Mouse (Mus musculus) gastrocnemius, postnatal 25 days (tissue): ENCODE results near the gene Tmprss12. TPM values are rescaled to one million over a fixed set of nuclear protein-coding genes. Genes with fewer than 3 reads are reported as not detected.
A peak's percentile ranks its signal among the peaks of the same experiment; 100 is the strongest.
"Not testable (repeated sequence)": the region's sequence is repeated elsewhere in the genome, so short reads cannot be mapped to it uniquely, and the experiment has no call there.

Experiments
- DNase-seq: peaks from one replicate; pipeline ENCODE4 v3.0.0; 2022
- total RNA-seq, 2 experiments: library from RNA; stranded (reverse); gene quantifications; 1 replicate in 1 of 2; 2 replicates in 1 of 2; pipeline ENCODE4 v1.2.3; 2021

Tmprss12 gene
- total RNA-seq, 2 experiments from 2014 or later, result not detected

DNA sequence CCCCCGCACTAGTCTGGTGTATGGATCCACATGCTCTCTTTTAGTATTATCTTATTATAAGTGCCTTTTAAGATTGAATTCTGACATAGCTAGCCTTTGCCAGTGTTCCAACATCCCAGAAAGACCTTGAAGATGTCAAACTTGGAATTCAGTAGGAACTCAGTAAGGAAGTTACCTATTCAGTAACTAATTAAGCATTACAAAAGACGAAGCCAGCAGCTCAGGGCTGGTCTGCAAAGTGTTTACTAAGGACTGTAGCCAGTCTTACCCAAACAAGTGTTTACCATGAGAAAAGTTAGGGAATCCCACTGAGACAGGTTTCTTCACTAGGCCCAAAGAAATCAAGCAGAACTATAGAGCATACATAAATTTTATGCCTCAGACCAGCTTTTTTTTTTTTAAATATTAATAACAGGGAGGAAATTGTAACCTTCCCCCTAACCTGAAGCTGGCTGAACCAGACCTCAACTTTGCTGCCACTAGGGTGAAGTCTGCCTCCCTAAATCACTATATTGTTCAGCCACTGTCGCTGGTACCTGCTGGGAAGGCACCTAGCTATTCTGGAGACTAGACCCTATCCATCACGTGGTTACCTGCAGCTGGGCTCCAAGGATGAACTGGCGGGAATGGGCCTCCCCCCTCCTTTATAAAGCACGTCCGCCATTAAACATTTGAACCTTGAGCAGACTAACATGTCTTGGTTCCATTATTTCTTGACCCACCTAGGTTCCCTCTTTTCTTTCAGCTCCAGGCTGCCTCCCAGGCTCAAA, 5.7 kb upstream of the Tmprss12 start:
- DNase-seq, result no peak

DNA sequence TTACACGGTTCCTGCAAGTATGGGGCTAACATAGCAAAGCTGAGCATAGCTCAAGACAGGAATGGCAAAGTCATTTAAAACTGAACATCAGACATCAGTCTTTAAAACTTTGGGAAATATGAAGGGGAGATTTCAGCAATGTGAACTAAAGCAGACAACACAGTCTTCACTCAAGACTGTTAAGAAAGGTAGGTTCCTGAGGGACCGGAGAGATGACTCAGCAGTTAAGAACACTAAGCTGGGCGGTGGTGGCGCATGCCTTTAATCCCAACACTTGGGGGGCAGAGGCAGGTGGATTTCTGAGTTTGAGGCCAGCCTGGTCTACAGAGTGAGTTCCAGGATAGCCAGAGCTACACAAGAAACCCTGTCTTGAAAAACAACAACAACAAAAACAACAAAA, 4.2 kb upstream of the Tmprss12 start:
- DNase-seq, result no peak

DNA sequence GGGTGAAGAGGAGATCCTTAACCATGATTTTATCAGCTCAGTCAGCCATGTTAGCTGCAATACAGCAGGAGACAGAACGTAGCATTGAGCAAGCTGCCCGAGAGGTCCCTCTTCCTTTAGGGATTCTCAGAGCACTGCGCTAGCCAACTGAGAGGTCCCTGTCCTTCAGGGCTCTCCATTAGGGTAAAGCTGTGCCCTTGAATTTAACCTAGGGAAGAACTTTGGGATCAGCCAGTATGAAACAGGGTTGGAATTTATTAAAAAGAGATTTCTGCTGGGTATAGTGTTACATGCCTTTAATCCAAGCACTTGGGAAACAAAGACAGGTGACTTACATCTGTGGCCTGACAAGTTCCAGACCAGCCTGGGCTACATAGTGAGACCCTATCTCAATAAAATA, 3.1 kb upstream of the Tmprss12 start:
- no peak for DNase-seq

DNA sequence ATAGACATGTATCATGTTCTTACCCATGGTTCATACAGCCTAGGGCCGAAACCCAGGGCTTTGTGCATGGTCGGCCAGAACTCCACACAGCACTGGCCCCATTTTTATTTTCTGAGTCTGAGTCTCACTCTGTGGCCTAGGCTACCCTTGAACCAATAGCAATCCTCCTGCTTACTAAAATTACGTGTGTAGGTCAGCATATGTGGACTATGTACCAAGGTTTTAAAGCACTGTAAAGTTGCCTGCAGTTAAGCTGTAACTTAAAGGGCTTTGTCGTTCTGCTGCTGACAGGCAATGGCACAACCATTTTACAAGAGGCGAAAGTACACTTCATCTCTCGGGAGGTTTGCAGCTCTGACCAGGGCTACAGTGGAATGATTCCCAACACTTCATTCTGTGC, 8.3 kb downstream of the Tmprss12 start:
- no peak for DNase-seq

DNA sequence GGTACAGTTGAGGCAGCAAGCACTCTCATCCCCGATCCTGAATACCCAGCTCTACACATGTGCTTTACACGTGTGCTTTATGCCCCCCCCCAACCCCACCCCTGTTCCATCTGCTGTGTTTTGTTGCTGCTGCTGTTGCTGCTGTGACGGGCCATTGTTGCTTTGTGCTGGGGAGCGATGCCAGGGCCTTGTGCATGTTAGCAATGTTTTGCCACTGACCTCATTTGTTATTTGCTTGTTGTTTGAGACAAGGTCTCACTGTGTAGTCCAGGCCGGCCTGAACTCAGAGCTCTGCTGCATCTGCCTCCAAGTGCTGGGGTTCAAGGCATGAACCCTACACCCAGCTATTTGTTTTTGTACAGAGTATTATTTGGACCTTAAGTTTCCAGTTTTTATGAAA, 10.2 kb downstream of the Tmprss12 start:
- DNase-seq, result no peak

DNA sequence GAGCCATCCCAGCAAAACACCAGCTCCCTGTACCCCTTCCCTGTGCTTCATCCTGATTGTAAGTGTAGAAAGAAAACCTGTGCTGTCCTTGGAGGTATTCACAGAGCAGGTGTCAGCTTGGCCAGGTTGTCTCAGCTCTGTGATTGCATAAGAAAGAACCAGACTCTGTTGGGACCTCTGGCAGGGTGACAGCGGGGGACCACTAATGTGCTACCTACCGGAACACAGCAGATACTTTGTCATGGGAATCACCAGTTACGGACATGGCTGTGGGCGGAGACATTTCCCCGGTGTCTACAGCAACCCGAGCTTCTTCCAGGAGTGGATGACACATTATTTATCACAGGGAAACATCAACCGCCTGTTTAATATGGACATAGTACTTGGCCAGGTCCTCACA, 11.7 kb downstream of the Tmprss12 start:
- DNase-seq, result no peak

DNA sequence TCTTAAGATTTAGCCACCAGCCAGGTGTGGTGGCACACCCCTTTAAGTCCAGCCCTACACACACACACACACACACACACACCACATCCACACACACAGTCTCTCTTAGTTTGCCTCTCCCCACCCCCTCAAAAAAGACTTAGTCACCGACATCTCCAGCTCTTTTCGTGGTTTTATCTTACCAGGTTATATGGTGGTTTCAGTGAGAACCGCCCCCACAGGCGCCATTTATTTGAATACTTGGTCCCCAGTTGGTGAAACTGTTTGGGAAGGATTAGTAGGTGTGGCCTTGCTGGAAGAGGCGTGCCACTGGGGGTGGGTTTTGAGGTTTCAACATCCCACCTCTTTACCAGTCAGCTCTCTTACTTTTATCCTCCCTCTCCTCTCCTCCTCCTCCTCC, 17.2 kb downstream of the Tmprss12 start:
- no peak for DNase-seq

DNA sequence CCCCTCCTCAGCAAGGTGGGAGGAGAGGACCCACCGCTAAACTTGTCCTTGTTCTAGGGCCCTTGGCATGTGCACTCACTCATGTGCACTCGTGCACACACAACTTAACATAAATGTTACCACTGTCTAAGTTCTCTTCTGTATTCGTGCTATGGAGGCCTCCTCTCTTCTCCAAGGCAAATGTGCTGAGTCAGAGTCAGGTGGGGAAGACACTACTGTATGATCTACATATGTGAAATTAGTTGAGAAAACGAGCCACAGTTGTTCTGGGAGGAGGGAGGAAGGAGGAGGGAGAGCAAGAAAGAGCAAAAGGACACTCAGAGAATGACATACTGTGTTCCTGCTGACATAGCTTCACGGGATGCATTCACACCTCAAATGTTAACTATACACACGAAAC, 19.9 kb downstream of the Tmprss12 start:
- no peak for DNase-seq

DNA sequence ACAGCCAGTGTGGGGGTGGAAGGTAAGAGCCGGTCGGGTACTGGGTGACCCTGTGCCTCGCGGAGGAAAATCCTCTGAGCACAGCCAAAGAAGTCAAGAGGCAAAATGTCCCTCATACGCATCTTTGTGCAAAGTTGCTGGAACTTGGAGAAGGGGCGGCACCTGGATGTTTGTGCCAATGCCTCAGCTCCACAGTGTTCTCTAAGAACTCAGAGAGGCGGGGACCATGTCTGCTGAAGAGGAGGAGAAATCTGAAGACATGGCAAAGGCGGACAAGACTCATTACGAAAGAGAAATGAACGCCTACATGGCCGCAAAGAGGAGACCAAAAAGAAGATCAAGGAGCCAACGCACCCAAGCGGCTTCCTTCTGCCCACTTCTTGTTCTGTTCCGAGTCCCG, 20.9 kb downstream of the Tmprss12 start:
- DNase-seq, result no peak

DNA sequence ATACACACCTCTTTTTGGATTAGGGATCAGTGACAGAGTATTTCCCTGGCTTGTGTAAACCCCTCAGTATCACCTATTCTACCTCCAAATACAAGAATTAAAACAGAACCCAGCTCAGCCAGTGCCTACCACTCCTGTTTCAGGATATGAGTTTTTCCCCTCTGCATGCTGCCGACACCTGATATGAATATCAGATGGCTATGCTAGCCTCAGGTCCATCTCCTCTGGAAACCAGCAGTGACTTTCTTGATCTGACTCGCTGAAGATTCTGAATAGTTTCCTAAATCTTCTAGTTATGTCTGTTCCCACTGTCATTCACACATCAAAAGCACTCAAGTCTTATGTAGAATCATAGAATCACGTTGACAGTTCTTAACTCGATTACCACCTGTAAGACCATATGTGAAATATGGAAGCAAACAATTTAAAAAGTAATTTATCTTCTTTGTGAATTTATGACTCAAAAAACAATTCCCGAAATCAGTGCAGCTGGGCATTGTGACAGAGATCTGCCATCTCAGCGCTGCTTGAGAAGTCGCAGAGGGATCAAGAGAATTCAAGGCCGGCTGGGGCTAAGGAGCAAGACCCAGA, 22.9 kb downstream of the Tmprss12 start:
- DNase-seq, result no peak

DNA sequence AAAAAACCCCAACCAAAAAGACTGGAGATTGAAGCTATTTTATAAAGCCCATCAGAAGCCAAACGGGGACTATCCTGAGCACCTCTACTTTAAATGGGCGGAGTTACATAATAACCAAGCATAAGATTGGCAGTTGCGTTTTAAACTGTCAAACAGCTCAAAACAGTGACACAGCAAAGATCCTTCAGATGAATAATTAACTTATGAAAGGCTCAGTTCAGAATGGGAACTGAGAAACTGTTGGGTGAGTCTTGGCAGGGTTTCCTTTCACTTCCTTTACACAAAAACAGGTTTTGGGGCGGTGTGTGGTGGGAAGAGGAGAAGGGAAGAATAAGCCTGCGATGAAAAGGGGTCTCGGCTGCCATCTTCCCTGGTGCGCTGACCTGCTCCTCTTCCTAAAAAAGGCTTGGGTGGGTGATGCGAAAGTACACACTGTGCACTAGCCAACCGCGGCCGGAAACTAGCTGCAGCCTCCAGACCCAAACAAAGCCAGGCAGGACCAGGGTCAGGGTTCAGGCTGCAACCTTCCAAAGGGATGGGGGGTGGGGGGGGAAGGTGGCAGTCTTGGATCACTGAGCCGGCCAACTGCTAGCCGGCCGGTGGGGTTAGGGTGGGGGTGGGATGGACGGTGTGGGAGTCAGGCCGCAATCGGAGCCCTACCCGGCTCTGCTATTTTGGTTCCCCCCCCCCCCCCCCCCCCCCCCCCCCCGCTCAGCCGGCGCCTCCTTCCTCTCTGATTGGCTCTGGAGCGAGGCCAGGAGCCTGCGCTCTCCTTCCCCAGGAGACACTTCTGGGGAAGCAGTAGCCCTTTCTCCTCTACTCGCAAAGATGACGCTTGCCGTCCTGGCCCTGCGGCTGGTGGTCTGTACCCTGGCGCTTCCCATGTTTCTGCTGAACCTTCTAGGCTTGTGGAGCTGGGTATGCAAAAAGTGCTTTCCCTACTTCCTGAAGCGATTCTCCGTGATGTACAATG, 23.7 kb downstream of the Tmprss12 start, which contains the start of gene Mettl7a1:
TSS of gene Mettl7a1 (plus strand) at position 122 of the 973 bp plus-strand sequence.
- peak; percentile 86 for DNase-seq

DNA sequence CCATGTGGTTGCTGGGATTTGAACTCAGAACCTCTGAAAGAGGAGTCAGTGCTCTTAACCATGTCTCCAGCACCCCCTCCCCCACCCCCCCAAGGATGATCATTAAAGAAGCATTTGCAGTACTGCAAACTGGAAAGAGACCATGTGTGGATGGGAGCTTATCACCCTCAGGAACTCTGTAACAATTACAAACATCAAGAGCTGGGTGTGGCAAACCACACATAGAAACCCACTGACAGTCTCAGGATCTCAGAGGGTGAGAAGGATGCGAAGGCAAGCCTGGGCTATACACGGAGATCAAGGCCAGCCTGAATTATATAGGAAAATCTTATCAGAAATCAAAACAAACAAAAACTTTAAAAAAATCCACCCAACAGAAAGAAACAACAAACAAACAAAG, 25.6 kb downstream of the Tmprss12 start:
- no peak for DNase-seq

DNA sequence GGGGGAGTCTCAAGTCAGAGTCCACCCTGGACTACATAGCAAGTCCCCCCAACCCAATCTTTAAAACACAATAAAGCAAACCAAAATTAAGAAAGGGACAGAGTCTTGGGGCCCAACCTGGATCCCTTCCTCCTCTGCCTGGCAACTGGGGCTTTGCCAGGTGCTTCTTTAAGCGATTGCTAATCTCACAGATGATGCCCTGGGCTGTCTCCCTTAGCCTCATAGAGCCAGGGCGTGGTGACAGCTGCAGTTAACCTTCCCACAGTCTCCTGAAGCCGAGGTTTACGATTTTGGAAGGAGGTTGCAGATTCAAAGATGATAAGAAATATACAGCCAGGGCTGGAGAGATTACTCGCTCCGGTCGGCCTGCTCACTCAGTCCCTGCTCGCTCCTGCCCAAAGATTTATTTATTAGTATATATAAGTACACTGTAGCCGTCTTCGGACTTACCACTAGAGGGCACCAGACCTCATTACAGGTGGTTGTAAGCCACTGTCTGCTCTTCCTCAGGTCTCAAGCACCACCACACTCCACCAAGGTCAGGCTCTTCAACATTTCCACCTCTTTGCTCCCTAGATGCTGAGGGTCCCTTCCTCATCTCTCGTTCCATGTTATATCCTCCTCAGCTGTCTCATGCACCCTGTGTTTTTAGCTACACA, 26.9 kb downstream of the Tmprss12 start:
- DNase-seq, result not testable (repeated sequence)

DNA sequence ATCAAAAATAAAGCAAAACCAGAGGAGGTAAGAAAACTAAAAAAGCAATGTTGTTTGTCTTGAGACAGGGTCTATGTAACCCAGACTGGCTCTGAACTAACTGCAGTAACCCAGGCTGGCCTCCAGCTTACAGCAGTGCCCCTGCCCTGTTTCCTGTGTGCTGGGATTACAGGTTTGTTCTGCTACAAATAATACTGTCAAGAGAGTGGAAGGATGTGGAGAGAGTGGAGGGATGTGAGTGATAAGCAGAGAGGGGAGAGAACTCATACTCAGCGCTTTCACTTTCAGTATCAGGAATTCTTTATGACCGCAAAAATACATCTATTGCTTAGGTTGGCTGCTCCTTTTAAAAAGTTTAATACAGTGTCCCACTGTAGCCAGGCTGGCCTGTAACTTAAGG, 31.7 kb downstream of the Tmprss12 start:
- no peak for DNase-seq

DNA sequence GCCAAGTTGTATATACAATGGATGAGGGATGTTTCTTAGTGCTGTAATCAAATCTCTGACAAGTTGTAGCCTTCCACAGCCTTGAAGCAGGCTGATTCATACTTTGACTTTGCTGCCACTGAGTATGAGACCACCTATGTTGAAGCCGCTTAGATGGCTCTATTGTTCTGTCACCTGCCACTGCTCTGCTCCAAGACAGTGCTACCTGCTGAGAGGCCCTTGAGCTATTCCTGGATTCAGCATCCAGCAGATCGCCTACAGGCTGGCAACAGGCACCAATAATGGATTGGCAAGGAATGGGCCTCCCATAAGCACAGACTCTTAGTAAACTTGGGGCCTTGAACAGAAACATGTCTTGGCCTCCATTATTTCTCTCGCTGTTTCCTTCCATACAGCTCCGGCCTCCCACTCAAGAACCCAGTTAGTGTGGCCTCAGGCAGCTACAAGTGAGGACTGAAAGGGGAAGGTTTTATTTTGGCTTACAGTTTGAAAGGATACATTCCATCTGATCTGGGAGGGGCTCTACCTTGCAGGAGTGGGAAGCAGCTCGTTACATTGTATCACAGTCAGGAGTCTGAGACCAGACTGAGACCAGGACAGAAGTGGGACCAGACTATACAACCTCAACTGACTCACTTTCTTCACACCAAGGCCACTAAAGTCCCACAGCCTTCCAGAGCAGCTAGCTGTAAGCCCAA, 34.0 kb downstream of the Tmprss12 start:
- no peak for DNase-seq

DNA sequence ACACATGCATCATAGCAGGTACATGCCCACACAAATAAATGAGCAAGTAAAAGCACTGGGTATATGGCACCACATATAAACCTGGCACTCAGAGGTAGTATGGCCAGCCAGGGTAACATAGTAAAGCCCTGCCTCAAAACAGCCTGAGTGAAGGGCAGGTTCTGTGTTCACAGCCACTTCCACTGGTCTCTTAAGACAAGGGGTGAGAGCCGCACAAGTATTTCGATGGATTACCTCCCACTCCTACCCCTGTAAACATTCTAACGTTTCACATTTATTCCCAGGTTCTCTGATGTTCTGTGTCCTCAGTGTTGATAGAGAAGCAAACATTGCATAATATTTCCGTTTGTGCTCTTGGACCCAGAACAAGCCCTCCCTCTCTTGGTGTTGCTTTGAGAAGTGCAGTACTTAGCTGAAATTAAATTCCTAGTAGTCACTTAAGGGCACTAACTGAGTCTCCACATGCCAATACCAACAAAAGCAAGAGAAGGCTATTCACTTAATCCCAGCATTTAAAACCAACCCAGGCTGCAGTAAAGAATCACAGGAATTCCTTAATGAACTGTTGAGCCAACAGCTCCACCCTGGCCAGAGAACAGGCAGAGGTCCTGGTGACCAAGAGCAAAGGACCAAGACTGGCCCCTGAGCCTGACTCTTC, 37.5 kb downstream of the Tmprss12 start:
- DNase-seq, result not testable (repeated sequence)

DNA sequence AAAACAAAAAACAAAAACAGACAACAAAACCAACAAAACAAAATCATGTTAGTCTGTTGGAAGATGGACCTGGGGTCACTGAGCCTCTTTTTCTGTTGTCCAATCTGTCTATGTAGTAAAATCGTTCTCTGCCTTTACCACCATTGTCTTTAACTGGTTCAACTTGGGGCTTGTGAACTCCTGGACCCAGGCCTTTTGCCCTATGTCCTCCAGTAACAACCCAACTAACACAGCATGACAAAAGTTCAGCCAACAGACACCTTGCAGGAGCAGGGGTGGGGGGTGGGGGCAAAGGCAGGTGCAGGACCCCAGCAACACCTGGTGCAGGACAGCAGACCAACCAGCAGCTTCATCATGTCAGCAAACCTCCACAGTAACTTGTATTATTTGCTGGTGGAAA, 39.2 kb downstream of the Tmprss12 start:
- no peak for DNase-seq

DNA sequence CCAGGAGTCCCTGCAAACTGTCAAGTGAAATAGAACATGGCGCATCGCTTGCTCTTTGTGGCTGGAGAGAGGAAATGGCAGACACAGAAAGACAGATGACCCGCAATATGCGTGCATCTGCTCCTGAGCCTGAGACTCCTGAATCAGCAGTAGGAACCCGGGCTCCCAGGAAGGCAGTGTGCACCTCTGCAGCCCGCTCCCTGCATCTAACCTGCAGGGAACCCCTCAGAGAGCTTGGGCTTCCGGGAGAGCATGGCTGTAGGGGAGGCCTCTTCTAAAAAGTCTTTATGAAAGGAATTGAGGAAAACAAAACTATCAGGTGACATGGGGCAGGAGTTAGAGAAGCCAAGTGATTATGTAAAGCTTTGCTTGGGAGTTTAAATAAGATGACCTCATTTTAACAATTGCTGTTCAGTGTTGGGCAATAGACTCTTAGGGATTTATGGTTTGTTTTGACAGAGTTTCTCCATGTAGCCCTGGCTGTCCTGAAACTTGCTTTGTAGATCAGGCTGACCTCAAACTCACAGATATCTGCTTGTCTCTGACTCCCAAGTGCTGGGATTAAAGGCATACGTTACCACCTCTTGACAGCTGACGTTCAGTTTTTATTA, 39.8 kb downstream of the Tmprss12 start:
- DNase-seq, result no peak

DNA sequence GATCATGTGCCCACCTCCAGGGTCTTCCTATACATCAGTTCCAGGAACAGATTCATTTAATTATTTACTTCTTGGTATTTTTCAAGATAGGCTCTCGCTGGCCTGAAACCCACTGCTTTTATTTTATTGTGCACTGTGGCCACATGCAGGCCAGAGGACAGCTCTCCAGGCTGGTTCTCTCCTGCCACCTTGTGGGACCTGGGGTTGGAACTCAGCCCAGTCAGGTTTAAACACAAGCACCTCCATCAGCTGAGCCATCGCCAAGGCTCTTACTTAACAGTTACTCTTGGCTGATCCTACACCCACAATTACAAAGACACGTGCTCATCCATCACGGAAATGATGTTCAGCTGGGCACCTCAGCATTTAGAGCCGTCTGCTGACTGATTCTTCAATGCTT, 40.5 kb downstream of the Tmprss12 start:
- no peak for DNase-seq

DNA sequence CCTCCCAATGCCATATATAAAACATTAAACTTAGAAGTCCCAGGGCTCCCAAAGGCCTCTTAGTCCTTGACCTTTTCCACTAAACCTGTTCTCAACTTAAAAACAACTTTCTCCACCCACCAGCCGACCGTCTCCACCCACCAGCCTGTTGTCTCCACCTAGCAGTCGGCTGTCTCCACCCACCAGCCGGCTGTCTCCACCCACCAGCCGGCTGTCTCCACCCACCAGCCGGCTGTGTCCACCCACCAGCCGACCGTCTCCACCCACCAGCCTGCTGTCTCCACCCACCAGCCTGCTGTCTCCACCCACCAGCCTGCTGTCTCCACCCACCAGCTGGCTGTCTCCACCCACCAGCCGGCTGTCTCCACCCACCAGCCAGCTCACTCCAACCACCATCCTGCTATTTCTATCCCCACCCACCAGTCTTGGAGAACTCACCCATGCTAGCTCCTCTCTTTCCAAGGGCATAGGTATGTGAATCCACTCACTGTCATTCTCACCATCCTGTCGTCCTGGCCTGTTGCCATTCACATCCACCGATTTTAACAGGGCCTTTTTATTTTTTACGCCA, 43.5 kb downstream of the Tmprss12 start:
- no peak for DNase-seq
